8 mouse cellular contexts compared by ENCODE assay signal in the genomic region with DNA sequence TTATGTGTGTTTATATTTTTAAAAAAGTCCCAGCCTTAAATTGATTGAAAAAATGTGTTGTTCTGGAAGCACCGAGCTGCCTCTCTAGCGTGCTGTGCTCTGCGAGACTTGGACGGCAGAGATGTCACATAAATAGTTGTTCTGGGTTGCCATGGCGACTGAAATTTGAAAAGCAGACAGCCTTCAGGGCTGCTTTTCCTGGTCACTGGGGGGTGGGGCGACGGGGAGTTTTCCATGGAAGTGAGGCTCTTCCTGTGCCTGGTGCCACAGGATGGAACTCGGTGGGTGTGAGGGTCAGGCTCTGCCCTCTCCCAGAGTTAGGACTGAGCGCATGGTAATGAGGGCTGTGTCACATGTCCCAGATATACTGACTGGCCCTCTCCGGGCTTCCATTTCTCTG.
DNase-seq lines count a peak whose midpoint lies in the region; ATAC-seq and TF ChIP-seq lines count a peak whose summit lies in the region.

No protein-coding gene starts in this region.

- TF ChIP-seq CTCF in hindbrain, postnatal 0 days (IDR thresholded peaks at IDR 0.05; ENCODE audit: low read depth) = no peak
- TF ChIP-seq CTCF in thymus, adult 2 months (IDR thresholded peaks at IDR 0.05; ENCODE audit: borderline replicate concordance, control insufficient read depth, extremely low read depth, insufficient read depth, low read length, poor library complexity) = no peak

- no peak overlapping the region for H3K4me3 ChIP-seq in heart, embryonic 11.5 days (ENCODE audit: low read depth, low read length)
- no peak overlapping the region for H3K4me3 ChIP-seq in hindbrain, postnatal 0 days (ENCODE audit: low read length)
- H3K4me3 ChIP-seq in thymus, adult 2 months (ENCODE audit: control insufficient read depth, insufficient read depth, low read length) = no peak overlapping the region

- peaks cover 11% of the 10 kb centered on the region; the same call in 1 of the 2 replicates for H3K27me3 ChIP-seq in heart, embryonic 11.5 days (ENCODE audit: control insufficient read depth, insufficient read depth, low read length)
- H3K27me3 ChIP-seq in hindbrain, postnatal 0 days (ENCODE audit: insufficient read depth, low read length) = no peaks in the 10 kb centered on the region
- H3K27me3 ChIP-seq in thymus, adult 2 months (ENCODE audit: control insufficient read depth, insufficient read depth, low read length) = no peaks in the 10 kb centered on the region

- no peaks in the 10 kb centered on the region for H3K9me3 ChIP-seq in heart, embryonic 11.5 days (replicated peaks; ENCODE audit: control insufficient read depth, low read length)
- no peaks in the 10 kb centered on the region for H3K9me3 ChIP-seq in hindbrain, postnatal 0 days (ENCODE audit: low read length)

- peak; percentile 98 for DNase-seq in heart, adult 11 months
- DNase-seq in gastrocnemius, adult 18-20 months (ENCODE audit: low spot score) = peak; percentile 51
- peak; percentile 85 for DNase-seq in hindbrain, postnatal 0 days (ENCODE audit: low spot score)
- peak; percentile 68 to 84 for DNase-seq in layer of hippocampus, postnatal 14 days (ENCODE audit: low spot score in 2 of 2)
- peak; percentile 82 for DNase-seq in lung, postnatal 36 days
- DNase-seq in skeletal muscle tissue, adult 2 months (ENCODE audit: low read depth, low spot score) = peak; percentile 71
- no peak for DNase-seq in thymus, adult 2 months

- H3K4me2 ChIP-seq in heart, embryonic 11.5 days = no peak overlapping the region
- no peak overlapping the region for H3K4me2 ChIP-seq in hindbrain, postnatal 0 days (ENCODE audit: low read depth, low read length)

- H3K27ac ChIP-seq in heart, embryonic 11.5 days (ENCODE audit: low read depth, low read length) = no peak overlapping the region
- no peak overlapping the region for H3K27ac ChIP-seq in hindbrain, postnatal 0 days
- no peak overlapping the region for H3K27ac ChIP-seq in thymus, adult 2 months (ENCODE audit: control insufficient read depth, insufficient read depth, low read length)

- ATAC-seq in heart, embryonic 11.5 days (replicated peaks; ENCODE audit: insufficient number of reproducible peaks, low FRiP score, low TSS enrichment) = no peak
- ATAC-seq in hindbrain, postnatal 0 days = peak; percentile 66

- no peak for TF ChIP-seq POLR2A in thymus, adult 2 months (IDR thresholded peaks at IDR 0.05; ENCODE audit: control insufficient read depth, extremely low read depth, insufficient read depth, low read length, poor library complexity)

- H3K36me3 ChIP-seq in heart, embryonic 11.5 days (ENCODE audit: control insufficient read depth, insufficient read depth, low read length) = no peaks in the 10 kb centered on the region
- no peaks in the 10 kb centered on the region for H3K36me3 ChIP-seq in hindbrain, postnatal 0 days (ENCODE audit: insufficient read depth, low read length)
- no peaks in the 10 kb centered on the region for H3K36me3 ChIP-seq in thymus, adult 2 months (ENCODE audit: control insufficient read depth, insufficient read depth, low read length)

- peaks cover 3% of the 10 kb centered on the region; the same call in 1 of the 2 replicates for H3K4me1 ChIP-seq in heart, embryonic 11.5 days (ENCODE audit: control insufficient read depth, insufficient read depth, low read length)
- peaks cover 10% of the 10 kb centered on the region for H3K4me1 ChIP-seq in hindbrain, postnatal 0 days (ENCODE audit: insufficient read depth, low read length)
- H3K4me1 ChIP-seq in thymus, adult 2 months (replicated peaks; ENCODE audit: control insufficient read depth, insufficient read depth, low read length) = no peaks in the 10 kb centered on the region

- 35% methylated on average over 10 of the region's 10 CpGs for WGBS in heart, embryonic 11.5 days (ENCODE audit: insufficient replicate concordance)
- 6% methylated on average over 10 of the region's 10 CpGs for WGBS in hindbrain, postnatal 0 days
- 86% methylated on average over 10 of the region's 10 CpGs for WGBS in thymus, adult 2 months

- no peak overlapping the region for H3K9ac ChIP-seq in heart, embryonic 11.5 days (ENCODE audit: low read depth, low read length)
- H3K9ac ChIP-seq in hindbrain, postnatal 0 days (replicated peaks; ENCODE audit: low read length) = no peak overlapping the region
